Mouse (Mus musculus) c-Kit-positive CD71-negative TER-119-negative erythroid progenitor cells, embryonic 14.5 days (primary cell): Measurements from ENCODE around the gene Cmtm8.

ENCODE experiments used
- DNase-seq: peaks from one replicate; pipeline ENCODE4 v3.0.0-alpha.2; 2013; ENCODE audit warnings: low read depth

Cmtm8 gene

GRCm38 (mm10) chr9:114787134-114787533, 56.8 kb downstream of the Cmtm8 start:
- DNase-seq, result no peak

DNA sequence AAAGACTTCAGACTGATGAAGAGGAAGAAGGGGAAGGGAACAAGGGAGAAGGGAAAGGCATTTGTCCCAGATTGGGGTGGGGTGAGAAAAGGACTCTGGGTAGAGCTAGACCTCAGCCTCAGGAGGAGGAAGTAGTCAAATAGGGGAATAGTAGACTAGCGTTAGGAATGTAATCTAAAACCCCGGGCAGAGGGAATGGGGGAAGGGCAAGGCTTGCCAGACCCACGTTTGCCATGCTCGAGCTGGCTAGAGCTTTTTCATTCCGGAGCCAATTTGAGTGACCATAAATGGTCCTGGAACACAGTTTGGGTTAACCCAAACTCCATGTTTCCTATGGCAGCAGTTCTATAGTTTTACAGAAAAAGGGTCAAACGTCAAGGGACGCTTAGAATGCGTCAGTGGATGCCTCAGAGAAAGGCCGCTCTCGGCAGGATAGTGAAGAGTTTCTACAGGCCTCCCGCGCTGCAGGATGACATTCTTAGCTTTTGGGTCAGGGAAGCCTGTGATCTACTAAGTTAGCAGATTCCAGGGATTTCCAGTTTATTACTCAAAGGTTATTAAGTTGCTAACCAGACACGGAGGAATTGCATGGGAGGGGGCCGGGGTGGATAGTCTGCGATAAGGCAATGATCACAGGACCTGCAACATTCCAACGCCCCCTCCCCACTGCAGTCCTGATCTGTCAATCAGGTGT, 58.4 kb downstream of the Cmtm8 start:
- no peak for DNase-seq

DNA sequence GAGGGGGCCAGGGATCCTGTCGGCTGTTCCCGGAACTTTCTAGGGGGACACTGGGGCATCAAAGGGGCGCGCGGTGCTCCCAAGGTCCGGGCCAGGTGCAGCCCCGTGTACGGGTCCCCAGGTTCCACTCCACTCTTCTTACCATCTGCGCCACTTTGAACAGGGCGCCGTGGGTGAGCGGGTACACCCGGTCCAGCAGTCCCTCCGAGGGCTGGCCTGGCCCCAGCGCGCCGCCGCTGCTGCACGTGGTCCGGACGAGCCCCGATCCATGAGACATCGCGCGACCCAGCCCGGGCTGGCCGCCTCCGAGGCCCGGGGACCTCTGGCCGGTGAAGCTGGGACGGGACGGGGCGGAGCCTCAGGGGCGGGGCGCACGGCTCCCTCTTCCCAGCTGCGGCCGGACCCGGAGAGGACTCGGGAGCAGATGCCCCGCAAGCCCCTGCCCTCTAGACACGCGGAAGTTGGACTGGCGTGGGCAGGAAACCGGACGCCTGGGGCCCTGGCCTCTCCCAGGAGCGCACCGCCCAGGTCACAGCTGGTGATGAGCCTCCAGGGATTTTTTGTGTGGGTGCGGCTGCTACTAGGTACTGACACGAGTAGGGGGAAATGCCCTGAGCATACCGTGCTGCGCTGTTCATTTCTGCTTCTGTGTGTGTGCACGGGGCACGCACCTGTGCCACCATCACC, 62.3 kb downstream of the Cmtm8 start, which contains the start of gene Cmtm7:
TSS of gene Cmtm7 (minus strand) at position 331 of the 687 bp plus-strand sequence.
- no peak for DNase-seq

GRCm38 (mm10) chr9:114780746-114781525, 63.0 kb downstream of the Cmtm8 start:
- DNase-seq, result no peak

- no peak for DNase-seq
Observed at GRCm38 (mm10) chr9:114779984-114780745, 63.8 kb downstream of the Cmtm8 start.

DNA sequence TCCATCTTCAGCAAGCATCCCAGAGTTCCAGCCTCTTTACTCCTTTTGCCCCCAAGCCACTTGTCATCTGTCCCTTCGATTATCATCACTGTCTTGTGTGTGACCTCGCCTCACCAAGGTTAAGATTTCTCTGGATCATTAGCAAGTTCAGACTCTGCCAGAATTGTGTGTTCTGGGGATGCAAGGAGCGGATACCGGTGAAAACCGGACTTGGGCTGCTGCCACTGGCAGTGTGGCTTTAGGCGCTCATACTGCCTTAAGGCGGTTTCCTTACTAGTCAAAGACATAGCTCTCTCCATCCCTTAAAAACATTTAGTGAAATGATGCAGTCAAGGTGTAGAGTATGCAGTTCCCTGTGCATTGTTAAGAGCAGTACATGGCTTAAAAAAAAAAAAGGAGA, 65.1 kb downstream of the Cmtm8 start:
- no peak for DNase-seq

DNA sequence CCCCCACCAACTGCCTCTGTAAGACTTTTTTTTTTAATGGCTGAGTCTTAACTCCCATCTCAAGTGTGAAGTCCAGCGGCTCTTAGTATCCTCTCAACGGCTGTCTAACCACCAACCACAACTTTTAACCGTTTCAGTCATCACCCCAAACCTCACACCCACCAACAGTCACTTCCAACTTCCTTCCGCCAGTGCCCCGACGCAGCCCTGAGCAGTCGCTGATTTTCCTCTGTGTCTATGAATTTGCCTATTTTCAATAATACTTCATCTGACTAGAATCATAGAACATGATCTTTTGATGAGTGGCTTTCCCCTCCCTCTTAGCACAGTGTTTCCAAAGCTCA, 65.9 kb downstream of the Cmtm8 start:
- DNase-seq, result no peak

DNA sequence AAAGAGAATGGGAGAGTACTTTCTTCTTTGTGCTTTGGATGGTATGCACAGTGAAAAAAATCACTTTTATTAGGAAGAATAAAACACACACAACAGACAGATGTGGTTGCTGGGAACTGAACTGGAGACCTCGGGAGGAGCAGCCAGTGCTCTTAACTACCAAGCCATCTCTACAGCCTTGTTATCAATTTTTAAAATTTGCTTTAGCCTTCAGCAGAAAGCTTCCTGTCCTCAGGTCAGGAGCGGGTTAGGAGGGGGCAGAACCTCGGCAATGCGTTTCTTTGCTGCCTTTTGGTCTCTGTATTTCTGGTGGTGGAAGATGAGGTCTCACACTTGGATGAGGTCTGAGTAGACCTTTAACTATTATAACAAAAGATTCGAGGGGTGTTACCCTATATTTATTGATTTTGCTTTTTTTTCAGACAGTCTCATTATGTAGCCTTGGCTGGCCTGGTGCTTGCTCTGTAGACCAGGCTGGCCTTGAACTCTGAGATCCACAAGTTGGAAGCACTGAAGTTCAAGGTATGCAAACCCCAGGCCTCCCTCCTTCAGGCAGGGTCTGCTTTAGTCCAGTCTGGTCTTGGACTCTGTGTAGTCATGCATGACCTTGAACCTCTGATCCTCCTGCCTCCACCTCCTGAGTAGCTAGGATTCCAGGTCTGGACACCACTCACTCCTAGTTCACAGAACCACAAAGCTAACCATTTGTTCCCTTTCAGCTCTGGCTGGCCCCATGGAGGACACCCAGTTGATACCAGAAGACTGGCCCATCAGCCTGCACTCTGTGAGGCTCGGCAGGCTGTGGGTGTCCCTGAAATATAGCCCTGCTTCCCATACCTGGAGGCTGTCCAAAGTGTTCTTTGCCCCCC, 66.5 kb downstream of the Cmtm8 start:
- DNase-seq, result no peak

GRCm38 (mm10) chr9:114776361-114776760, 67.6 kb downstream of the Cmtm8 start:
- DNase-seq, result no peak

DNA sequence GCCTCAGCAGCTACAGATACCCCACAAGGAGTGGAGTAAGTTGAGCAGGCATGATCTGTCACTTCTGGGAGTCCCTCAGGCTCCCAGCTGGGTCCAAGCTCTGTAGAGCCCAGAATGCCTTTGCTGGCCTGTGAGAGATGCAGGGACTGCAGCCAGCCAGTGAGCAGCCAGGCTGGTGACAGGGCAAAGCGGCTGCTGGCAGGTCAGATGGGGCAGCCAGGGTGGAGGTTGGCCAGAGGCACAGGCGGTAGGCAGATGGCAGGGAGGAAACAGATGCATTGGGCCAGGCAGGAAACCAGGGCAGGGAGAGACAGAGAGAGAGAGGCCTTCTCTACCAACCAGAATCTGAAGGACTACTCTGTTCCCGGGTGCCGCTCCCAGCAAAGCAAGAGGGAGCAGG, 68.7 kb downstream of the Cmtm8 start:
- no peak for DNase-seq

- DNase-seq, result no peak
Observed at GRCm38 (mm10) chr9:114774629-114775028, 69.3 kb downstream of the Cmtm8 start.

DNA sequence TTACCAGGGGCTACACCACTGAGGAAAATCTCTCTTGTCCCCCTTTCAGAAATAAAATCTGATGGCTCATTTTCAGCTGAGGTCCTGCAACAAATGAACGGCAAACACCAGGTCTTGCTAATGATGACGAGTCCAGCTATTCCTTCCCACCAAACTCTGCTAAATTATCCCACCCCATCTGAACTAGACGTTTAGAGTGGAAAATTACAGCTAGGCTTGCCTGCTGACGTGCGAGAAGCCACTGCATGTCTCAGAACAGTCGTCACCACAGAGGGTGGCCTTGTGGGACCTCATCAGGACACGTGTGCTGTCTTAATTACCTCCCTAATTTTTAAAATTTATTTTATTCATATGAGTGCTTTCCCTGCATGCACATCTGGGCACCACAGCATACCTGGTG, 72.4 kb downstream of the Cmtm8 start:
- DNase-seq, result no peak

GRCm38 (mm10) chr9:114770224-114770623, 73.7 kb downstream of the Cmtm8 start:
- DNase-seq, result no peak

DNA sequence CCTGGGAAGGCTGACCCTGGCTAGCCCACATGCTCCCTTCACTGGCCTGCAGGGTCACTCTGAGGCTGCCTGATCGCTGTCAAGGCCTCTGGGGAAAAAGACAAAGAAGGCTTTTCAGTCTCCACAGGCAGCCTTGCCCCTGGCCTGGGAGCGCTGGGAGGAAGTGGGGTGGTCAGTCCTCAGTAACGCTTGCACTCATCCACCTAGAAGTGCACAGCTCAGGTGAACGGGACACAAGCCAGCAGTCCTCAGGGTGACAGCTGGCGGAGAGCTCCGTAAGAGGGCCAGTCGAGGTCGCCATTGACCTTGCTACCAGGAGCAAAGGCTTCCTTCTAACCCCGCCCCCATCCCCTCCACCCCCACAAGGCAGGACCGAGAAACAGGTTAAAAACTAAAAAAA, 75.9 kb downstream of the Cmtm8 start:
- no peak for DNase-seq

- DNase-seq, result no peak
Observed at GRCm38 (mm10) chr9:114767507-114767906, 76.4 kb downstream of the Cmtm8 start.

DNA sequence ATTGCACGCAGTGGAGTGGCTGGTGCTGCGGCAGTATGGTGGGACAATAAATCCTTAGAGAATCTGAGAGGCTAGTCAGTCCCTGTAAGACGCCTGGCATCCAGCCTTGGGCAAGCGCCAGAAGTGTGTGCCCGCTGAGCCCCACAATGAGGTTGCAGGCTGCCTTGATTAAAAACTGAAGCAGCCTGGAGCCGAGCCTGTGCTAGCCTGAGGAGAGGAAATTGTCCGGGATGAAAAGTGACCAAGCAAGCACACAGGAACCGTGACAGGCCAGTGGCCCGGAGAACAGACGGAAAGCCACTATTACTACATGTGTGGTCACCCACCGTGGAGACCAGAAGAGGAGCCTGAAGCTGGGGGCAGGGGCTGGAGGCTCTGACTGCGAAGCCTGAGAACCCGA, 76.9 kb downstream of the Cmtm8 start:
- DNase-seq, result no peak

- no peak for DNase-seq
Observed at GRCm38 (mm10) chr9:114763341-114763740, 80.6 kb downstream of the Cmtm8 start.

GRCm38 (mm10) chr9:114761848-114762247, 82.1 kb downstream of the Cmtm8 start:
- DNase-seq, result no peak

DNA sequence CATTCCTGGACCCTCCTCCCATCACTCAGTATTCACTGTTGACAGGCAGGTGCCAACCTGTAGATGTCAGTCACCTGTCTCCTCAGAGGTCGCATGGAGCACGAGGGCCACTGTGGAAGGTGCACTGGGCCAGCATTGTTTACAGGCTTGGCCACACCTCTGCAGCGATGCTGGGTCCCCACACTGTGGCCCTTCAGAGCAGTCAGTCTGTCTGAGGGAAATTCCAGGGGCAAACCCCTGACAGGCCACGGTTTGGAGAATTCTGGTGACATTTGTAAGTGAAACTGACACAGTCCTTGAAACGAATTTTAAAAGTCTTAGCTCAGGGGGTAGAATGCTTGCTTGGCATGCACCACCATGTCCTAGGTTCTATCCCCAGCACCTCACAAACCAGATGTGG, 83.6 kb downstream of the Cmtm8 start:
- DNase-seq, result no peak

DNA sequence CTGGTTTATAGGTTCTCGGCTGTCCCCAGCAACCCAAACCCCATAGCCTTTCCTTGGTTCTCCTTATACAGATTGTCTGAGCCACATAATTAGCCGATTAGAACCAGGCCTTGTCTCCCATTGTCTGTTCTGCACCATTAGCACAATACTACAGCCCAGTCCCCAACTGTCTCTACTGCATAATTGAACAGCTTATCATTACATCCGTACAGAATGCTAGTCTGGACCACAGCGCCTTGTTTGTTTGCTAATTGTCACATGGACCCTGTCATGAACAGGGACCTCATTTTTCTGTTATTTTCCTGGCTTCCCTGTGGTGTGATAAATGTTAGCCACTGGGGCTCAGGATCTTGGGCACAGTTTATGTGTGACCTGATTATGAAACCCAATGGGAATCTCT, 84.1 kb downstream of the Cmtm8 start:
- no peak for DNase-seq

GRCm38 (mm10) chr9:114758801-114759200, 85.2 kb downstream of the Cmtm8 start:
- DNase-seq, result no peak
